Mouse (Mus musculus): ENCODE measurements around the gene Slc17a7. TPM values are rescaled to one million over a fixed set of nuclear protein-coding genes. Genes with fewer than 3 reads are reported as not detected.

Gene Slc17a7
- total and polyA plus RNA-seq, 3 experiments, result 0.11 TPM; not detected in 2

- Histone ChIP-seq H3K36me3 (replicated peaks in 1 of 2; ENCODE audit: control insufficient read depth in 1 of 2, insufficient read depth in 1 of 2, low read length in 1 of 2) (peaks cover under 1 to 25% of the 10 kb centered on the region in 2 experiments), H3K4me1 (ENCODE audit: control insufficient read depth in 1 of 2, insufficient read depth in 2 of 2) (peaks cover 5 to 34% of the 10 kb centered on the region in 2 experiments), H3K4me3 (replicated peaks in 1 of 3; ENCODE audit: low read depth in 2 of 3, low read length in 2 of 3, poor library complexity in 1 of 3) (no peak overlapping the region), H3K9me3 (replicated peaks; ENCODE audit: low read length) (peaks cover 3% of the 10 kb centered on the region), H3K4me2 (ENCODE audit: insufficient read depth, low read depth, poor library complexity, severe bottlenecking) (no peak overlapping the region), H3K27ac (ENCODE audit: insufficient read depth, low read depth) (no peak overlapping the region), H3K79me2 (replicated peaks; ENCODE audit: control insufficient read depth, extremely low read depth, insufficient read depth, poor library complexity, severe bottlenecking) (no peaks in the 10 kb centered on the region), H3K9ac (ENCODE audit: insufficient read depth, low read depth) (no peak overlapping the region), H3K27me3 (replicated peaks) (no peaks in the 10 kb centered on the region)
- in situ Hi-C loops (cut with MboI; ENCODE audit: low pct_ligation_motif_present, low pct_unique_long_range_greater_than_20kb, low sequenced_read_pairs), result no loop called here
- dilution Hi-C loops (cut with MboI; ENCODE audit: extremely low pct_ligation_motif_present, extremely low pct_unique_long_range_greater_than_20kb, low sequenced_read_pairs), result no loop called here
- DNase-seq (ENCODE audit: extremely low read depth), result no peak
- TF ChIP-seq ZNF384 (IDR thresholded peaks at IDR 0.05; ENCODE audit: low read depth, low read length) (no peak), MXI1 (IDR thresholded peaks at IDR 0.05; ENCODE audit: low read depth, low read length) (no peak), ZC3H11A (IDR thresholded peaks at IDR 0.05; ENCODE audit: low read depth, low read length) (no peak), E2F4 (IDR thresholded peaks at IDR 0.05; ENCODE audit: insufficient replicate concordance, low read depth, low read length) (no peak), CHD2 (IDR thresholded peaks at IDR 0.05; ENCODE audit: low read length) (no peak), MAX (IDR thresholded peaks at IDR 0.05; ENCODE audit: low read length) (no peak), CHD1 (IDR thresholded peaks at IDR 0.05; ENCODE audit: low read depth, low read length) (no peak), ETS1 (conservative IDR thresholded peaks at IDR 0.05; ENCODE audit: low read depth, low read length) (no peak), BHLHE40 (IDR thresholded peaks at IDR 0.05; ENCODE audit: low read depth, low read length) (no peak), POLR2AphosphoS2 (IDR thresholded peaks at IDR 0.05; ENCODE audit: low read depth, low read length) (no peak), SIN3A (IDR thresholded peaks at IDR 0.05; ENCODE audit: low read length) (no peak), JUN (IDR thresholded peaks at IDR 0.05; ENCODE audit: insufficient read depth, low read depth, low read length) (no peak)
Observed at GRCm38 (mm10) chr7:45137171-45138006, 26.4 kb upstream of the Slc17a7 start.

DNA sequence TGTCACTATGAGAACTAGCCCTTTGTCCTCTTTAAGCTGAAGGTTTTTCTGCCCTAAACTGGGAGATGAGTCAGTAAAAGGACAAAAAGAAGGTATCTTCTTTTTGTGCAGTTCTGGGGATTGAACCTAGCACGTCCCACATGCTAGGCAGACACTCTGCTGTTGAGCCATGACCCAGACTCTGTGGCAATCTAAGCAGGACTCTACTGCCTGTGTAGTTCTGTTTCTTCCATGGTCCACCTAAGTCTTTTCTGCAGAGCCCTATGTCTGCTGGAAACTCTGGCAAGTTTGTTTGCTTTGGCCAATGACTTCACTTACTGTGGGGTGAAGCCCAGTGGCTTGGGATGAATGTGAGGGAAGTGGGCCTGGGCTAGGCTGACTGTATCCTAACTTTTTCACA, 25.3 kb upstream of the Slc17a7 start:
- Histone ChIP-seq H3K4me3 (replicated peaks in 1 of 3; ENCODE audit: low read depth in 2 of 3, low read length in 2 of 3, poor library complexity in 1 of 3) (no peak overlapping the region), H3K9me3 (replicated peaks; ENCODE audit: low read length) (peaks cover under 1% of the 10 kb centered on the region), H3K36me3 (replicated peaks in 1 of 2; ENCODE audit: control insufficient read depth in 1 of 2, insufficient read depth in 1 of 2, low read length in 1 of 2) (peaks cover 6 to 33% of the 10 kb centered on the region in 2 experiments), H3K9ac (ENCODE audit: insufficient read depth, low read depth) (no peak overlapping the region), H3K79me2 (replicated peaks; ENCODE audit: control insufficient read depth, extremely low read depth, insufficient read depth, poor library complexity, severe bottlenecking) (no peaks in the 10 kb centered on the region), H3K27ac (ENCODE audit: insufficient read depth, low read depth) (no peak overlapping the region), H3K4me1 (ENCODE audit: control insufficient read depth in 1 of 2, insufficient read depth in 2 of 2) (peaks cover 5 to 34% of the 10 kb centered on the region in 2 experiments), H3K4me2 (ENCODE audit: insufficient read depth, low read depth, poor library complexity, severe bottlenecking) (no peak overlapping the region), H3K27me3 (replicated peaks) (no peaks in the 10 kb centered on the region)
- no peak for DNase-seq (ENCODE audit: extremely low read depth)
- in situ Hi-C loops (cut with MboI; ENCODE audit: low pct_ligation_motif_present, low pct_unique_long_range_greater_than_20kb, low sequenced_read_pairs), result no loop called here
- dilution Hi-C loops (cut with MboI; ENCODE audit: extremely low pct_ligation_motif_present, extremely low pct_unique_long_range_greater_than_20kb, low sequenced_read_pairs), result no loop called here
- TF ChIP-seq TBP (conservative IDR thresholded peaks at IDR 0.05; ENCODE audit: low read depth, low read length), result 0 out of 2 replicates have a peak, but pooled peaks have one; percentile 24
- no peak for TF ChIP-seq JUN (IDR thresholded peaks at IDR 0.05; ENCODE audit: insufficient read depth, low read depth, low read length)
- no peak for TF ChIP-seq TCF12 (IDR thresholded peaks at IDR 0.05; ENCODE audit: low read depth, low read length)
- no peak for TF ChIP-seq EP300 (IDR thresholded peaks at IDR 0.05; ENCODE audit: low read length)
- TF ChIP-seq MAZ (IDR thresholded peaks at IDR 0.05; ENCODE audit: low read depth, low read length), result no peak
- TF ChIP-seq GABPA (IDR thresholded peaks at IDR 0.05; ENCODE audit: insufficient replicate concordance, low read depth, low read length), result no peak
- TF ChIP-seq E2F4 (IDR thresholded peaks at IDR 0.05; ENCODE audit: insufficient replicate concordance, low read depth, low read length), result no peak
- TF ChIP-seq HCFC1 (IDR thresholded peaks at IDR 0.05; ENCODE audit: low read depth, low read length), result no peak
- TF ChIP-seq UBTF (IDR thresholded peaks at IDR 0.05; ENCODE audit: low read depth, low read length), result no peak
